Mouse (Mus musculus) splenic B cell, adult 2 months (primary cell): ENCODE measurements around the gene Smox.
"Not testable (repeated sequence)": the region's sequence is repeated elsewhere in the genome, so short reads cannot be mapped to it uniquely, and the experiment has no call there.

Experiments used
- DNase-seq: peaks from one replicate; pipeline ENCODE4 v3.0.0-alpha.2; 2011; ENCODE audit warnings: low read depth, low spot score
- H3K27me3 ChIP-seq: 2 replicates; pipeline ENCODE4 v1.6.1; 2012; ENCODE audit warnings: mild to moderate bottlenecking, low read length, moderate library complexity, mixed read lengths; ENCODE audit not compliant: control insufficient read depth, poor library complexity, insufficient read depth, severe bottlenecking
- H3K36me3 ChIP-seq: 2 replicates; pipeline ENCODE4 v1.6.1; 2012; ENCODE audit warnings: mild to moderate bottlenecking, low read length, moderate library complexity, mixed read lengths; ENCODE audit not compliant: control insufficient read depth, poor library complexity, insufficient read depth, severe bottlenecking

Smox gene

GRCm38 (mm10) chr2:131477105-131477504 is 14.2 kb upstream of the Smox start:
- H3K36me3 ChIP-seq, DNase-seq, H3K27me3 ChIP-seq: not testable (repeated sequence)

- Histone ChIP-seq H3K36me3 (no peaks in the 10 kb centered on the region), H3K27me3 (no peaks in the 10 kb centered on the region)
- DNase-seq: no peak
Measured at GRCm38 (mm10) chr2:131477917-131478316, 13.4 kb upstream of the Smox start.

- H3K36me3 ChIP-seq: no peaks in the 10 kb centered on the region
- H3K27me3 ChIP-seq: no peaks in the 10 kb centered on the region
- no peak for DNase-seq
Measured at GRCm38 (mm10) chr2:131478349-131478748, 12.9 kb upstream of the Smox start.

GRCm38 (mm10) chr2:131478916-131479315 is 12.4 kb upstream of the Smox start:
- Histone ChIP-seq H3K27me3 (no peaks in the 10 kb centered on the region), H3K36me3 (no peaks in the 10 kb centered on the region)
- DNase-seq: no peak

GRCm38 (mm10) chr2:131481733-131482132 is 9.6 kb upstream of the Smox start:
- H3K27me3 ChIP-seq: no peaks in the 10 kb centered on the region
- no peaks in the 10 kb centered on the region for H3K36me3 ChIP-seq
- no peak for DNase-seq

GRCm38 (mm10) chr2:131482478-131482877 is 8.8 kb upstream of the Smox start:
- no peak for DNase-seq
- H3K36me3 ChIP-seq: no peaks in the 10 kb centered on the region
- no peaks in the 10 kb centered on the region for H3K27me3 ChIP-seq

GRCm38 (mm10) chr2:131483562-131483961 is 7.7 kb upstream of the Smox start:
- no peaks in the 10 kb centered on the region for H3K27me3 ChIP-seq
- no peak for DNase-seq
- H3K36me3 ChIP-seq: no peaks in the 10 kb centered on the region

GRCm38 (mm10) chr2:131484182-131484581 is 7.1 kb upstream of the Smox start:
- Histone ChIP-seq H3K27me3 (no peaks in the 10 kb centered on the region), H3K36me3 (no peaks in the 10 kb centered on the region)
- no peak for DNase-seq

- DNase-seq: no peak
- H3K27me3 ChIP-seq: no peaks in the 10 kb centered on the region
- H3K36me3 ChIP-seq: no peaks in the 10 kb centered on the region
Measured at GRCm38 (mm10) chr2:131485126-131485525, 6.2 kb upstream of the Smox start.

- no peaks in the 10 kb centered on the region for H3K27me3 ChIP-seq
- DNase-seq: no peak
Measured at GRCm38 (mm10) chr2:131486046-131486445, 5.2 kb upstream of the Smox start.

GRCm38 (mm10) chr2:131487337-131487736 is 4.0 kb upstream of the Smox start:
- H3K27me3 ChIP-seq: no peaks in the 10 kb centered on the region; the same call in 1 of the 2 replicates

More at GRCm38 (mm10) chr2:131486046-131486445, 5.2 kb upstream of the Smox start:
- H3K36me3 ChIP-seq: no peaks in the 10 kb centered on the region

GRCm38 (mm10) chr2:131488261-131488660 is 3.0 kb upstream of the Smox start:
- no peaks in the 10 kb centered on the region; the same call in 1 of the 2 replicates for H3K27me3 ChIP-seq
- no peak for DNase-seq
- no peaks in the 10 kb centered on the region for H3K36me3 ChIP-seq

More at GRCm38 (mm10) chr2:131487337-131487736, 4.0 kb upstream of the Smox start:
- no peak for DNase-seq
- H3K36me3 ChIP-seq: no peaks in the 10 kb centered on the region

GRCm38 (mm10) chr2:131488870-131489269 is 2.4 kb upstream of the Smox start:
- Histone ChIP-seq H3K27me3 (no peaks in the 10 kb centered on the region; the same call in 1 of the 2 replicates), H3K36me3 (no peaks in the 10 kb centered on the region)
- DNase-seq: no peak

GRCm38 (mm10) chr2:131489591-131489990 is 1.7 kb upstream of the Smox start:
- H3K36me3 ChIP-seq: no peaks in the 10 kb centered on the region
- no peaks in the 10 kb centered on the region; the same call in 1 of the 2 replicates for H3K27me3 ChIP-seq
- DNase-seq: no peak

- peak; percentile 62 for DNase-seq
- Histone ChIP-seq H3K27me3 (no peaks in the 10 kb centered on the region; the same call in 1 of the 2 replicates), H3K36me3 (no peaks in the 10 kb centered on the region)
Measured at GRCm38 (mm10) chr2:131491707-131492595, 655 bp downstream of the Smox start.
